Mouse (Mus musculus) small intestine, adult 2 months (tissue): Measurements from ENCODE around the gene Nfix. TPM values are rescaled to one million over a fixed set of nuclear protein-coding genes. Genes with fewer than 3 reads are reported as not detected.

Experiments used
- H3K27ac ChIP-seq: fragments of 200-500 bp; 2 replicates; pipeline ENCODE4 v1.5.1; 2012; ENCODE audit warnings: low read depth, low read length, control low read depth, inconsistent platforms; ENCODE audit not compliant: insufficient read depth
- H3K27me3 ChIP-seq: fragments of 200-500 bp; 2 replicates; pipeline ENCODE4 v1.6.1; 2012; ENCODE audit warnings: mild to moderate bottlenecking, moderate library complexity, low read length, inconsistent platforms; ENCODE audit not compliant: control insufficient read depth, insufficient read depth
- H3K36me3 ChIP-seq: fragments of 200-500 bp; 2 replicates; pipeline ENCODE4 v1.6.1; 2012; ENCODE audit warnings: mild to moderate bottlenecking, low read length, control low read depth, inconsistent platforms; ENCODE audit not compliant: control insufficient read depth, insufficient read depth
- H3K4me1 ChIP-seq: fragments of 200-500 bp; 2 replicates; pipeline ENCODE4 v1.6.1; 2012; ENCODE audit warnings: low read length, inconsistent platforms, mixed read lengths; ENCODE audit not compliant: control insufficient read depth, insufficient read depth, insufficient read length
- H3K4me3 ChIP-seq: fragments of 200-500 bp; 2 replicates; pipeline ENCODE4 v1.5.1; 2012; ENCODE audit warnings: low read depth, mild to moderate bottlenecking, control low read depth, inconsistent platforms, low read length, moderate library complexity
- CTCF ChIP-seq: fragments of 200-500 bp; IDR thresholded peaks from 2 replicates; pipeline ENCODE4 v1.5.1; 2012; ENCODE audit warnings: low read depth, mild to moderate bottlenecking, control low read depth, inconsistent platforms, low read length, moderate library complexity, mixed read lengths; ENCODE audit not compliant: insufficient replicate concordance, insufficient read length; ENCODE audit errors: extremely low read depth
- POLR2A ChIP-seq: fragments of 200-500 bp; IDR thresholded peaks from 2 replicates; pipeline ENCODE4 v1.6.1; 2012; ENCODE audit warnings: low read depth, mild to moderate bottlenecking, control low read depth, inconsistent platforms, low read length, moderate library complexity
- WGBS: fragments of 180-500 bp; shearing (Covaris S2); methylation state at CpG from one replicate; pipeline ENCODE4 v1.1.7; 2018; 5-methylcytosine and 5-hydroxymethylcytosine counted together
- polyA plus RNA-seq: library from polyadenylated mRNA; depleted of rRNA; stranded (reverse); fragments of >200 nt; gene quantifications from 2 replicates; pipeline ENCODE4 v1.2.3, GENCODE M21; 2012; rRNA removed

Gene Nfix
- polyA plus RNA-seq, 1 experiment, result 26.1 TPM

DNA sequence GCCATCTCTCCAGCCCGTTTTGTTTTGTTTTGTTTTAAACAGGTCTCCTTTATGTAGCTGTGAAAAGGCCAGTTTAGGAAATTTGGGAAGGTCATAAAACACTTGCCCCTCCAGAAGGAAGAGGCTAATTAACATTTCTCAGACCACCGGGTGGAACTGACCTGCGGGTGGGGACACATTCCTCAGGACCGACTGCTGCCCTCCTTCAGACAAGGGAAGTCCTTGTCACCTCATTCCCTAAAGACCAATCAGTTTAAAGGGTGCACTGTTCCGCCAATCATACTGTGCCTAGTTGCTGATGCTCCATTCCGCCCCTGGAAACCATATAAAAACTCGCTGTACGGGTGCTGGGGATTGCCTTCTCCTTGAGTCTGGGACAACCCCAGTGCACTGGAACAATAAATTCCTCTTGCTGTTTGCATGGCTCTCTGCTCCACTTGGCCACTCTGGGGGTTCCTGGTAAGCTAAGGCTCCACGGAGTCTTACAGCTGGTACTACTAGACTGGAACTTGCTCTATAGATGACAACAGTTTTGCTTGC, 147.0 kb downstream of the Nfix start:
- Histone ChIP-seq H3K27ac (no peak overlapping the region), H3K4me3 (no peak overlapping the region), H3K4me1 (peaks cover 12% of the 10 kb centered on the region), H3K36me3 (no peaks in the 10 kb centered on the region), H3K27me3 (no peaks in the 10 kb centered on the region)
- WGBS, result 66% methylated on average over 9 of the region's 9 CpGs
- TF ChIP-seq CTCF (no peak), POLR2A (no peak)

DNA sequence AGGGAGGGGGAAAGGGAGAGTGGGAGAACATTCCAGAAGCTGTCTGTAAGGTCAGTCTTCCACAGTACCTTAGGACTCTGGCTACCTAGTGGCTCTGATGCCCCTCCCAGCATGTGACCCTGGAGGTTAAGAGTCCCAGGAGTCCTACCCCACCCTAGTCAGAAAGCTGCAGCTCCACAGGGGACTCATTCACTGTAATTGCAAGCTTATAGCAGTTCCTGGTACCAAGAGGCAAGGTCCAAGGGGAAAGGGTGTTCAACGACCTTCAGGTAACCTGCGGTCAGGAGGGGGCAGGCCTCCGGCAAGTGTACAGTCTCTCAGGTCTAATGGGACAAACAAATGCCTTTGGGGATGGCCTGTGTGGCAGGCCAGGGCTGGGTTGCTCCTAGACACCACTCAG, 149.9 kb downstream of the Nfix start:
- Histone ChIP-seq H3K27ac (0 out of 2 replicates have a peak overlapping the region, but pooled peaks have one; percentile 43), H3K27me3 (no peaks in the 10 kb centered on the region), H3K4me3 (no peak overlapping the region), H3K4me1 (0 out of 2 replicates have a peak, but pooled peaks cover 4% of the 10 kb centered on the region), H3K36me3 (no peaks in the 10 kb centered on the region)
- WGBS, result 34% methylated on average over 3 of the region's 3 CpGs
- TF ChIP-seq CTCF (no peak), POLR2A (no peak)

Other genes with a start within 250 kb of the Nfix start
- 37.0 and 72.7 TPM in 2 replicates for gene Ier2, start 137.5 kb downstream of the Nfix start, polyA plus RNA-seq
- 38.3 and 55.2 TPM in 2 replicates for gene Trmt1, start 114.0 kb downstream of the Nfix start, polyA plus RNA-seq
- 57.2 and 104 TPM in 2 replicates for gene Nacc1, start 112.5 kb downstream of the Nfix start, polyA plus RNA-seq
- 4.2 and 8.2 TPM in 2 replicates for gene Lyl1, start 98.9 kb downstream of the Nfix start, polyA plus RNA-seq
- 0.30 TPM in 2 replicates for gene G430095P16Rik, start 77.3 kb downstream of the Nfix start, polyA plus RNA-seq
- 0.98 and 2.1 TPM in 2 replicates for gene Dand5, start 22.5 kb upstream of the Nfix start, polyA plus RNA-seq
- 50.5 and 64.1 TPM in 2 replicates for gene Gadd45gip1, start 31.2 kb upstream of the Nfix start, polyA plus RNA-seq
- gene Rad23a, start 40.3 kb upstream of the Nfix start, polyA plus RNA-seq, result 26.4 and 47.5 TPM in 2 replicates
- 82.6 and 120 TPM in 2 replicates for gene Calr, start 46.6 kb upstream of the Nfix start, polyA plus RNA-seq
- 20.2 and 29.1 TPM in 2 replicates for gene Farsa, start 56.6 kb upstream of the Nfix start, polyA plus RNA-seq
- gene Syce2, start 71.8 kb upstream of the Nfix start, polyA plus RNA-seq, result 0.60 and 2.1 TPM in 2 replicates
- 32.5 and 53.2 TPM in 2 replicates for gene Gcdh, start 93.6 kb upstream of the Nfix start, polyA plus RNA-seq
- 0.30 and 0.38 TPM in 2 replicates for gene Klf1, start 101.6 kb upstream of the Nfix start, polyA plus RNA-seq
- gene Dnase2a, start 108.2 kb upstream of the Nfix start, polyA plus RNA-seq, result 4.1 and 5.9 TPM in 2 replicates
- 0.50 and 0.71 TPM in 2 replicates for gene Mast1, start 137.0 kb upstream of the Nfix start, polyA plus RNA-seq
- 0.15 TPM in 1 of 2 replicates, not detected in the other for gene Rtbdn, start 146.6 kb upstream of the Nfix start, polyA plus RNA-seq
- 3.2 TPM in 1 of 2 replicates, not detected in the other for gene Gm49661, start 169.1 kb upstream of the Nfix start, polyA plus RNA-seq
- 70.6 and 141 TPM in 2 replicates for gene Prdx2, start 169.2 kb upstream of the Nfix start, polyA plus RNA-seq
- 14.5 and 29.1 TPM in 2 replicates for gene Rnaseh2a, start 169.4 kb upstream of the Nfix start, polyA plus RNA-seq
- 122 and 329 TPM in 2 replicates for gene Junb, start 178.4 kb upstream of the Nfix start, polyA plus RNA-seq
- 26.3 and 56.9 TPM in 2 replicates for gene Hook2, start 190.3 kb upstream of the Nfix start, polyA plus RNA-seq
- 0.33 TPM in 1 of 2 replicates, not detected in the other for gene Best2, start 214.2 kb upstream of the Nfix start, polyA plus RNA-seq
- 71.8 and 128 TPM in 2 replicates for gene Asna1, start 224.9 kb upstream of the Nfix start, polyA plus RNA-seq
- gene Trir, start 226.5 kb upstream of the Nfix start, polyA plus RNA-seq, result 82.6 and 135 TPM in 2 replicates
- 19.8 and 32.0 TPM in 2 replicates for gene Tnpo2, start 236.6 kb upstream of the Nfix start, polyA plus RNA-seq